Mouse (Mus musculus) liver, embryonic 12.5 days (tissue): Measurements from ENCODE around the gene Pebp1. TPM values are rescaled to one million over a fixed set of nuclear protein-coding genes. Genes with fewer than 3 reads are reported as not detected.

Experiments used
- ATAC-seq: fragments of 200-750 bp; cut with Nextera tagmentation; 2 replicates; pipeline ENCODE4 v1.8.0; 2017; ENCODE audit warnings: moderate number of reproducible peaks, mild to moderate bottlenecking, moderate library complexity
- H3K27ac ChIP-seq: fragments of 300-500 bp; sonication (generic); 2 replicates; pipeline ENCODE4 v1.5.1; 2016; ENCODE audit warnings: mild to moderate bottlenecking
- H3K27me3 ChIP-seq: fragments of 300-500 bp; sonication (generic); replicated peaks from 2 replicates; pipeline ENCODE4 v1.6.1; 2016; ENCODE audit warnings: mild to moderate bottlenecking, moderate library complexity
- H3K36me3 ChIP-seq: fragments of 300-500 bp; sonication (generic); 2 replicates; pipeline ENCODE4 v1.6.1; 2016; ENCODE audit warnings: mild to moderate bottlenecking, moderate library complexity
- H3K4me1 ChIP-seq: fragments of 300-500 bp; sonication (generic); 2 replicates; pipeline ENCODE4 v1.6.1; 2016
- H3K4me2 ChIP-seq: fragments of 300-500 bp; sonication (generic); 2 replicates; pipeline ENCODE4 v1.6.1; 2016; ENCODE audit warnings: mild to moderate bottlenecking, moderate library complexity
- H3K4me3 ChIP-seq: fragments of 300-500 bp; sonication (generic); 2 replicates; pipeline ENCODE4 v1.5.1; 2016; ENCODE audit warnings: mild to moderate bottlenecking, moderate library complexity
- H3K9ac ChIP-seq: fragments of 300-500 bp; sonication (generic); 2 replicates; pipeline ENCODE4 v1.6.1; 2016; ENCODE audit warnings: mild to moderate bottlenecking, moderate library complexity
- H3K9me3 ChIP-seq: fragments of 300-500 bp; sonication (generic); replicated peaks from 2 replicates; pipeline ENCODE4 v1.6.1; 2016; ENCODE audit warnings: mild to moderate bottlenecking, moderate library complexity
- WGBS: fragments of 180-500 bp; shearing (Covaris S2); methylation state at CpG from one replicate; pipeline ENCODE4 v1.1.7; 2016; ENCODE audit not compliant: insufficient replicate concordance; 5-methylcytosine and 5-hydroxymethylcytosine counted together
- polyA plus RNA-seq: library from polyadenylated mRNA; unstranded; fragments of >200 nt; fragmentation: Nextera tagmentation; extraction: Ambion mirVana; gene quantifications from 2 replicates; pipeline ENCODE4 v1.2.1, GENCODE M21; 2016

Pebp1 gene
- polyA plus RNA-seq, 1 experiment from 2014 or later: 318 TPM

DNA sequence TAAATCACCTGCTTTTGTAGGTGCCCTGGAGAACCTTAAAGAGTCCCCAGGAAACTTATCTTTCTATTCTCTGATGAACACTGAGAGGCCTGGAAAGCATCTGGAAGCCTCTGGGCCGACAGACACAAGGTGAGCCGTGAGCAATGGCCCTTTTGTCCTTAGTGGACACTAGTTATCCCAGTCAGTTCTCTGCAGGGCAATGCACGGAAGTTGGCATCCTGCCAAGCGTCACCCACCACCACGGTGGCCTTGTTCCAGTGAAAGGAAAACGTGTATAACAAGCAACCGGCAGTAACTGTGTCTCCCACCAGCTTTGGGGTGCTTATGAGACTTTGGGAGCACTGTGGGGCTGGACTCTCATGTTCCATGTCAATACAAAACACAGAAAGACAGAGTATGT is 2.7 kb downstream of the Pebp1 start:
- Histone ChIP-seq H3K27me3 (no peaks in the 10 kb centered on the region), H3K9ac (no peak overlapping the region), H3K9me3 (no peaks in the 10 kb centered on the region), H3K36me3 (peaks cover 50% of the 10 kb centered on the region), H3K4me3 (no peak overlapping the region), H3K4me1 (peaks cover 59% of the 10 kb centered on the region), H3K27ac (no peak overlapping the region), H3K4me2 (no peak overlapping the region)
- ATAC-seq: no peak
- WGBS: 79% methylated on average over 7 of the region's 7 CpGs

DNA sequence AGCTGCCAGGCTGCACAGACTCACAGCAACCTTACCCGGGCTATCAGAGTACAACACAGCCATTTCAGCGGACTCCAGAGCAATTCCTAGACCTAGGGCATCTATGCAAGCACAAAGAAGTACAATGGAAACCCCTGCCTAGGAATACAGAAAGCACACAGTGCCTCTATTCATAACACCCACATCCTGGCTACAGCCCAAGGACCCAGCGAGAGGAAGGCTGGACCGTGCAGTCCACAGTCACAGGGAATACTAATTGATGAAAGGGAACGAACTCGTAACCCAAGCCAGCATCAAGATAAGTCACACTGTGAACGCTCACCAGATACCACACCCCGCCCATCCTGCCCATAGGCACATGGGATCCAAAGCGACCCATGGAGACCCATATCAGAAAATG is 3.4 kb downstream of the Pebp1 start:
- H3K27ac ChIP-seq: no peak overlapping the region
- H3K27me3 ChIP-seq: no peaks in the 10 kb centered on the region
- no peak overlapping the region for H3K9ac ChIP-seq
- whole genome bisulfite sequencing: 66% methylated on average over 9 of the region's 9 CpGs
- no peak for ATAC-seq
- peaks cover 50% of the 10 kb centered on the region for H3K36me3 ChIP-seq
- H3K4me1 ChIP-seq: peaks cover 59% of the 10 kb centered on the region
- no peaks in the 10 kb centered on the region for H3K9me3 ChIP-seq
- no peak overlapping the region for H3K4me2 ChIP-seq
- no peak overlapping the region for H3K4me3 ChIP-seq

DNA sequence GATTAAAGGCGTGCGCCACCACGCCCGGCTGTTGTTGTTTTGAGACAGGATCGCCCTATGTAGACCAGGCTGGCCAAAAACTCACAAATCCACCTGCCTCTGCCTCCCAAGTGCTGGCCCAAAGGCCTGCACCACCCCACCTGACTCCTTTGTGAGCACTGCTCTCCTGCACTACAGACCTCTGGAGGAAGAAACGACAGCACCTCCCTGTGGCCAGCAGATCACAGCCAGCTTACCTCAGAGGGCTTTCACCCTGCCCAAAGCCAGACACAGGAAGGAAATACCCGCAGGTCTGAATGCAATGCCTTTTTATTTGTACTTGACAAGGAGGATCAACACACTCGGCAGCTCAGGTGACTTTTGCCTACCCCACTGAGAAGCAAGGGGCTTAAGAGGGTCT is 5.1 kb downstream of the Pebp1 start:
- H3K36me3 ChIP-seq: peaks cover 50% of the 10 kb centered on the region
- WGBS: 78% methylated on average over 8 of the region's 8 CpGs
- no peak overlapping the region for H3K4me2 ChIP-seq
- H3K4me1 ChIP-seq: peaks cover 49% of the 10 kb centered on the region
- no peaks in the 10 kb centered on the region for H3K27me3 ChIP-seq
- H3K9ac ChIP-seq: no peak overlapping the region
- ATAC-seq: no peak
- no peak overlapping the region for H3K27ac ChIP-seq
- no peaks in the 10 kb centered on the region for H3K9me3 ChIP-seq
- no peak overlapping the region for H3K4me3 ChIP-seq

DNA sequence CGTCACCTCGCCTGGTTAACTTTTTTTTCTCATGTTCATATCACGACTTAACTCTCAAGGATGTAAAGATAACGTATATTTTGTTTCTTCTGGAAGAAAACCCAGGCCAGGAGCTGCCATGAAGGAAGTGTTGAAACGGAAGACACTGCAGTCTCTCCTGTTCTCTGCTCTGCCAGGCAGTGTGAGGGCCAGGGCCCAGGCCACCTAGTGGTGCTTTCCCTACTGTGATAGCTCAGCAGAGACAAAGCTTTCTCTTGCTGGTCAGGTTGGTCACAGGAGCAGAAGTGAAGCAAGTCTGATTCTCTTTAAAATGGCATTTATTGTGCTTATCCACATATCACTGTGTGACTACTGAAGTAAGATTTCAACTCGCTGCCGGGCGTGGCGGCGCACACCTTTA is 5.9 kb downstream of the Pebp1 start:
- 82% methylated on average over 10 of the region's 10 CpGs for WGBS
- H3K27me3 ChIP-seq: no peaks in the 10 kb centered on the region
- no peak overlapping the region for H3K27ac ChIP-seq
- no peak overlapping the region for H3K4me2 ChIP-seq
- no peaks in the 10 kb centered on the region for H3K9me3 ChIP-seq
- H3K4me3 ChIP-seq: no peak overlapping the region
- ATAC-seq: no peak
- H3K4me1 ChIP-seq: peaks cover 42% of the 10 kb centered on the region
- peaks cover 50% of the 10 kb centered on the region for H3K36me3 ChIP-seq
- H3K9ac ChIP-seq: no peak overlapping the region

DNA sequence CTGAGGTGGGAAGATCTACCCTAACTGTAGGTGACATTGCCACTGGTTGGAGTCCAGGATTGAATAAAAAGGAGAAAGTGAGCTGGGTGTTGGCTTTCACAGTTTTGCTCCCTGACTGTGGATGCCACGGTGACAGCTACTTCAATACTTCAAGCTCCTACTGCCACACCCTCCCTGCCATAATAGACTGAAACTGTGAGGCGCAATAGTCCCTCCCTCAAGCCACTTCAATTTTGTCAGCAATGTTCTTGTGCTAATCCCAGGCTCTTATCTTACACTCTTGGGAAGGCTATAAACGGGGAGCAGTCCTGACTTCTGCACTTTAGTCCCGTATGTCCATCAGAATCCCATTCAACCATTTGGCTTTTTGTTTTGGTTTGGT is 7.8 kb downstream of the Pebp1 start:
- Histone ChIP-seq H3K27ac (no peak overlapping the region), H3K36me3 (peaks cover 44% of the 10 kb centered on the region), H3K9me3 (no peaks in the 10 kb centered on the region), H3K27me3 (no peaks in the 10 kb centered on the region), H3K4me1 (peaks cover 24% of the 10 kb centered on the region), H3K9ac (no peak overlapping the region), H3K4me3 (no peak overlapping the region), H3K4me2 (no peak overlapping the region)
- WGBS: 64% methylated on average over 4 of the region's 4 CpGs
- ATAC-seq: no peak

DNA sequence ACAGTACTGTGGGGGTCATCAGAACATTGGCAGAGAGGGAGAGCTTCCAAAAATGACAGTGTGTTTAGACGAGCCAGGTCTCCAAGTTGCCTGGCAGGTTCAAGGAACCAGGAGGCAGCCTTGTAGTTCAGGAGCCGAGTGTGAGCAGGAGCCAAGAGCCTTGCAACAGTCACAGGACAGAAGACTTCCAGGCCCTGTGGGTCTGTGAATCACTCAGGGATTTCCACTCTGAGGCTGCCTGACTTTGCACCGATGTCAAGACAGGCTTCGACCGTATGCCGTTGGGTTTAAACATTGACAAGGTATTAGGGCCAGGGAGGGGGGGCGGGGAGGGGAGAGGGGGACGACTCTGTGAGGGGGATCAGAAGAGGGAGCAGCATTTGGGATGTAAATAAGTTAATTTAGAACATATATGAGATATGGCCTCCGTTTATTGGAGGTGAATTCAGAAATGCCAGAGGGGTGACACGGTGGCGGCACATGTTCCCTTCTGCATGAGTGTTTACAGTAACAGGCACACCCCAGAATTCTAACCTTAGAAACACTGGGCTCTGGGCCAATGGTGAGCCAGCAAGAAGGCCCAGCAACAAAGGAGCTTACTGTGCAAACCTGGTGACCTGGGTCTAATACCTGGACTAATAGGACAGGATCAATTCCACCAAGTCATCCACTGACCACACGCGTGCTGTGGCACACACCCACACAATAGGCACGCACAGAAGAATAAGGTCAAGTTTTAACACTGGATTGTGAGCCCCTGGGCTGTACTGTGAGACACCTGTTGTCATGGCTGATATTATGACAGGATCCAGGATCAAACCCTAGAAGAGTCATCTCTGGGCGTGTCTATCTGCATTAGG is 8.4 kb downstream of the Pebp1 start:
- H3K9me3 ChIP-seq: no peaks in the 10 kb centered on the region
- H3K27ac ChIP-seq: no peak overlapping the region
- H3K4me1 ChIP-seq: peaks cover 18% of the 10 kb centered on the region
- WGBS: 87% methylated on average over 15 of the region's 15 CpGs
- no peak overlapping the region for H3K4me2 ChIP-seq
- peaks cover 41% of the 10 kb centered on the region for H3K36me3 ChIP-seq
- H3K27me3 ChIP-seq: no peaks in the 10 kb centered on the region
- no peak overlapping the region for H3K9ac ChIP-seq
- peak; percentile 51; the same call in 1 of the 2 replicates for ATAC-seq
- H3K4me3 ChIP-seq: no peak overlapping the region

DNA sequence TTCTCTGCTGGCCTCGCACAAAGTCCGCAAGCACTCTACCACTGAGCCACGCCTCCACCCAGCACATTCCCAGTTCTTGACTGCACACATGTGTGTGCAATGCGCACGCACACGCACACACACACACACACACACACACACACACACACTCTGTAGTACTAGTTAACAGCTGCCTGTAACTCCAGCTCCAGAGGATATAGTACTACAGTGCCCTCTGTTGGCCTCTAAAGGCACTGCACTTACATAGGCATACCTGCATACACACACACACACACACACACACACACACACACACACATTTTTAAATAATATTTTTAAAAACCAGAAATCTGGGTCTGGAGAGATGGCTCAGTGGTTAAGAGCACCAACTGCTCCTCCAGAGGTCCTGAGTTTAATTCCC is 9.6 kb downstream of the Pebp1 start:
- H3K36me3 ChIP-seq: peaks cover 43% of the 10 kb centered on the region
- H3K4me2 ChIP-seq: no peak overlapping the region
- no peak for ATAC-seq
- H3K27ac ChIP-seq: no peak overlapping the region
- H3K9me3 ChIP-seq: no peaks in the 10 kb centered on the region
- WGBS: 98% methylated on average over 6 of the region's 6 CpGs
- H3K4me3 ChIP-seq: no peak overlapping the region
- no peak overlapping the region for H3K9ac ChIP-seq
- no peaks in the 10 kb centered on the region for H3K27me3 ChIP-seq
- peaks cover 16% of the 10 kb centered on the region; the same call in 1 of the 2 replicates for H3K4me1 ChIP-seq

DNA sequence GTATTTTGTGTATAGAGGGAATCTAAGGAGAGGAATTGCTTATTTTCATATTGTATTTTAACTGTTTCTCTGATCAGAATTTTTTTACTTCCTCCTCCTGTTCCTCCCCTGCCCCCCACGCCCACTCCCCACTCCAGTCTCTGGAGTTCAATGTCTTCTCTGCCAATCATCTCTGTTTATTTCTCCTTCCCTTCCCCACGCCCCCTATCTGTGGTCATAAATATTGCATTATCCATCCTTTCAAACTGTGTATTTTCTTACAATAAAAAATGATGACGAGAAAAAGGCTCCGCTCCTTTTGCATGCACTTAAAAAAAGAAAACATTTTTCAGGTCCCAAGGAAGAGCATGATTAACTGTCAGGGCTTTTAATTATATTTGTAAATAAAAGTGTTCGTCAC is 12.6 kb downstream of the Pebp1 start:
- Histone ChIP-seq H3K4me3 (no peak overlapping the region), H3K4me1 (no peaks in the 10 kb centered on the region), H3K9ac (no peak overlapping the region), H3K27ac (no peak overlapping the region), H3K4me2 (no peak overlapping the region), H3K27me3 (no peaks in the 10 kb centered on the region), H3K9me3 (no peaks in the 10 kb centered on the region), H3K36me3 (peaks cover 50% of the 10 kb centered on the region)
- 57% methylated on average over 5 of the region's 5 CpGs for WGBS
- no peak for ATAC-seq

DNA sequence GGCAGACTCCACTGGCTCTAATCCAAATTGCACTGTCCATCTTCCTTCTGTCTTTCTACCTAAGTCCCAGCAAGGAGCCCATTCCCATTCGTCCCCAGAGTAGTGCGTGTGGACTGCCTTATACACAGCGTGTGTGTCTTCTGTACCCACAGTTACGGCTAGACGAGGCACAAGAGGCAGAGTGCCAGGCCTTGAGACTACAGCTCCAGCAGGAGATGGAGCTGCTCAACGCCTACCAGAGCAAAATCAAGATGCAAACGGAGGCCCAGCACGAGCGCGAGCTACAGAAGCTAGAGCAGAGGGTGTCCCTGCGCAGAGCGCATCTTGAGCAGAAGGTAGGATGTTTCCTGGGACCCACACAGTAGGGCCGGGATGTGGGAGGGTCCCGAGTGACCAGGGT is 15.5 kb downstream of the Pebp1 start:
- Histone ChIP-seq H3K9me3 (no peaks in the 10 kb centered on the region), H3K9ac (no peak overlapping the region), H3K4me2 (no peak overlapping the region), H3K27me3 (no peaks in the 10 kb centered on the region), H3K4me1 (no peaks in the 10 kb centered on the region), H3K27ac (no peak overlapping the region), H3K4me3 (no peak overlapping the region), H3K36me3 (peaks cover 78% of the 10 kb centered on the region)
- WGBS: 93% methylated on average over 14 of the region's 14 CpGs
- no peak for ATAC-seq

DNA sequence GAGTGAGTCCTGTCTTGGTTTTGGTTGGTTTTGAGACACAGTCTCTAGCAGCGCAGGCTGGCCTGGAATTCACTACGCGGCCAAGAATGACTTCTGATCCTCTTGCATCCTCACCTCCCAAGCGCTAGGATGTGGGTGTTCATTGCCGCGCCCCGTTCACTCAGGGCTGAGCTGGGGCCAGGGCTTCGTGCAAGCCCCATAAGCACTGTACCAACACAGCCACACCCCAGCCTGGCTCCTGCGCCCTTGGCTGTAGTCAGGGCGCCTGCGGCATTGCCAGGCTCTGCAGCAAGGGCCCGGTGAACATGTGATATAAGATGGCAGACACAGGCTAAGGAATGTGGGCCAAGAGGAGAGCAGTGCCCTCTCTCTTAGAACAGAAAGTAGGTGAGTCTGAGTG is 18.0 kb downstream of the Pebp1 start:
- Histone ChIP-seq H3K4me1 (no peaks in the 10 kb centered on the region), H3K36me3 (peaks cover 92% of the 10 kb centered on the region), H3K27ac (no peak overlapping the region), H3K4me2 (no peak overlapping the region), H3K27me3 (no peaks in the 10 kb centered on the region), H3K9me3 (no peaks in the 10 kb centered on the region), H3K4me3 (no peak overlapping the region), H3K9ac (no peak overlapping the region)
- ATAC-seq: no peak
- WGBS: 90% methylated on average over 12 of the region's 12 CpGs

DNA sequence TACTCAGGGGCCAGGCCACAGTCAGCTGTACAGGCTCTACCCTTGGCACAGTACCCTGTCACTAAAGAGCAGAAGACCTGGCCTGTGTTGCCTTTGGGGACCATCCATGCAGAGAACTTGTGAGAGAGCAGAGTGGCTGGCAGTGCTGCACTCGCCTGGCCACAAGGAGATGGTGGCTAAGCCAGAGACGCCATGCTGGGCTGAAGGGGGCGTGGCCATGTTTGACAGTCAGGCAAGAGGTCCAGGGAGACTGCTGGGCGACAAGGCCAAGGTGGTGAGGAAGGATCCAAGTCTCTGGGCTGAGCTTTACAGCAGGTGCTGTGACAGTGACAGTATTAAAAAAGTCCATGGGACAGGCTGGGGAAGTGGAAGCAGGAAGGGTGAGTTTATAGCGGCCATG is 18.7 kb downstream of the Pebp1 start:
- Histone ChIP-seq H3K27me3 (no peaks in the 10 kb centered on the region), H3K4me2 (no peak overlapping the region), H3K36me3 (peaks cover 92% of the 10 kb centered on the region), H3K9ac (no peak overlapping the region), H3K27ac (no peak overlapping the region), H3K9me3 (0 out of 2 replicates have a peak, but pooled peaks cover 1% of the 10 kb centered on the region), H3K4me3 (no peak overlapping the region), H3K4me1 (no peaks in the 10 kb centered on the region)
- 73% methylated on average over 5 of the region's 5 CpGs for WGBS
- no peak for ATAC-seq

DNA sequence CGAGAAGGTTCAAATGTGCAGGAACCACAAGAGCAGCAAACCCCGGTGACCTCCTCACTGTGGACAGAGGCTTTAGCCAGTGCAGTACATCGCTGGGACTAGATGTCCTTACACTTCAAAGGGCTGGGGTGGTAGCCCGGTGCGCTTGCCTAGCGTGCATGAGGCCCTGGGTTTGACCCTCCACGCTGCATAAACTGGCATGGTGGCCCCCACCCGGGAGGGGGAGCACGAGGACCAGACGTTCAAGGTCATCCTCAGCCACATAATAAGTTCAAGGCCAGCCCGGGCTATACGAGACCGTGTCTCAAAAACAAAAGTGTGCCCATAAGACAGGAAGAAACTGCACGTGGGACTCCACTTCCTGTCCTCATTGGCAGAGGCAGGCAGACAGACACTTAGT is 19.5 kb downstream of the Pebp1 start:
- H3K27me3 ChIP-seq: no peaks in the 10 kb centered on the region
- peaks cover 5% of the 10 kb centered on the region; the same call in 1 of the 2 replicates for H3K9me3 ChIP-seq
- H3K4me2 ChIP-seq: no peak overlapping the region
- no peak overlapping the region for H3K4me3 ChIP-seq
- no peak for ATAC-seq
- H3K36me3 ChIP-seq: peaks cover 92% of the 10 kb centered on the region
- H3K9ac ChIP-seq: no peak overlapping the region
- H3K4me1 ChIP-seq: no peaks in the 10 kb centered on the region
- WGBS: 71% methylated on average over 14 of the region's 14 CpGs
- no peak overlapping the region for H3K27ac ChIP-seq

DNA sequence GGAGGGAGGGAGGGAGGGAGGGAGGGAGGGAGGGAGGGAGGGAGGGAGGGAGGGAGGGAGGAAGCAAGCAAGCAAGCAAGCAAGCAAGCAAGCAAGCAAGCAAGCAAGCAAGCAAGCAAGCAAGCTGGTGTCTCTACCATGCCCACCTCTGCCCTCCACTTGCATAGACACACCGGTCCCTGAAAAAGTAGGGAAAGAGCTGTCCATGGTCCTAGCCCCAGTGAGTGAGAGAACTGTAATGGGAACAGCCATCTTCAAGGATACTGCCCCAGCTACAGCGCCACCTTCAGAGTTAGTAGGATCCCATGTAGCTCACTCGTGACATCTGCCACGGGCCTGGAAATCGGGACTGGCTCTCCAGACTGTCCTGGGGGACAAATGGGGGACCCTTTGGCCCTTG is 22.7 kb downstream of the Pebp1 start:
- Histone ChIP-seq H3K9ac (no peak overlapping the region), H3K36me3 (peaks cover 97% of the 10 kb centered on the region), H3K4me3 (no peak overlapping the region), H3K9me3 (peaks cover 5% of the 10 kb centered on the region; the same call in 1 of the 2 replicates), H3K27me3 (no peaks in the 10 kb centered on the region), H3K4me1 (no peaks in the 10 kb centered on the region), H3K27ac (no peak overlapping the region), H3K4me2 (no peak overlapping the region)
- WGBS: 82% methylated on average over 5 of the region's 5 CpGs
- ATAC-seq: no peak
